Mouse (Mus musculus): Measurements from ENCODE around the gene Spink4. TPM values are rescaled to one million over a fixed set of nuclear protein-coding genes. Genes with fewer than 3 reads are reported as not detected.
"Not testable (repeated sequence)": the region's sequence is repeated elsewhere in the genome, so short reads cannot be mapped to it uniquely, and the experiment has no call there.

Gene Spink4
- polyA plus RNA-seq, 1 experiment from 2014 or later: not detected

DNA sequence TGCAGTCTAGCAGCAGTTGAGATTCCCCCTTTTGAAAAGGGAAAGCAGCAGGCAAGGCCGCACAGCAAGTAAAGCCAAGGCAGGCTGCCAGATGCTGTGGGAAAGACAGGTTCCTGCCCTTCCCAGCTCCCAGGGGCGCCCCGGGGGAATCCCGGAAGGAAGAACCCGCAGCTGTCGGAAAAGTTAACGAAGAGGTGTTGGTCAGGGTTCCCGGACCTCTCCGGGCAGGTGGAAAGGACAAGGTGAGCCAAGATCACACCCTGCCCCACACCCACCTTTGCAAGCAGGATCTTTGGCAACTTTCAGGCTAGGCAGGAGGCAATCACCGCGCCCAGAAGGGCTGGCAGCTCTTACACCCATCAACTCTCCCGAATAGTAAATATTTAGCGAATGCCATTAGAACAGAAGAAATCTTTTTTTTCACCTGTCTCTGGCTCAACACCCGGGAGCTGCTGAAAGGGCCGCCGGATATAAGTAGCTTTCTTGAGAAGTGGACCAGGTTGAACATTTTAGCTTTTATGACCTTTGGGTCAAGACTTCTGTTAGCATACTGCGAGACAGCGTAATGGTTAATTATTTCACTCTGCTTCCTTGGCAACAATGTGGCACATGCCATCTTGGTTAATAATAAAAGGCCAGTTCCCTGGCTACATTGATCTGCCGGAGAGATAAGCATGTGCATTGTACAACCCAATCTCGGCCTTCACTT lies 11.4 kb upstream of the Spink4 start:
- H3K27me3 ChIP-seq: no peaks in the 10 kb centered on the region
- no peak overlapping the region for H3K27ac ChIP-seq
- WGBS: 46% methylated on average over 20 of the region's 20 CpGs
- H3K4me2 ChIP-seq (replicated peaks): no peak overlapping the region
- no peaks in the 10 kb centered on the region for H3K36me3 ChIP-seq
- no peak for ATAC-seq (ENCODE audit: insufficient number of reproducible peaks, insufficient read depth, low FRiP score, low TSS enrichment)
- H3K9me3 ChIP-seq: no peaks in the 10 kb centered on the region
- H3K4me1 ChIP-seq: no peaks in the 10 kb centered on the region
- no peak overlapping the region for H3K9ac ChIP-seq
- H3K4me3 ChIP-seq: no peak overlapping the region

DNA sequence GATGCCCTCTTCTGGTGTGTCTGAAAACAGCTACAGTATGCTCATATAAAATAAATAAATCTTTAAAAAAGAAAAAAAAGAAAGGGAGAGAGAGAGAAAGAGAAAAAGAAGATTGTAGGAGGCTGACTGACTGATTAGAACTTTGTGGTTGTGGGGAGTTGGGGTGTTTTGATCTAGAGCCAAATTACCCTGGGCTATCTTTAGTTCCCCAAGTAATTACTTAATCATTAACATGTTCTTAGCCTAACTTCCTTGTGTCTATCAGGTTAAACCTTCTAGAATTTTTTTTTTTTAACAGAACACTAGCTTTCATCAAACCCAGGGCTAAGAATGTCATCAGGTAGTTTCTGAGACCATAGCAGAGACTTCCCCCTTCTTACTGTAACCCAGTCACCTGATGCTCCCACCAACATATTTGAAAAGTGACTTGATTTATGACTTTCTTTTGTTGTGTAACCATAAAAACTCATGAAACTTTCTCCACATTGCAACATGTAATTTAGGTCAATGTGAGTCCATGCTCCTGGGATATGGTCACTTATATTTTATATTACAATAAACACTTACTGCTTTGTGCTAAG lies 5.5 kb upstream of the Spink4 start:
- Histone ChIP-seq H3K9ac (no peak overlapping the region), H3K4me3 (no peak overlapping the region), H3K9me3 (no peaks in the 10 kb centered on the region), H3K4me1 (no peaks in the 10 kb centered on the region), H3K27ac (no peak overlapping the region), H3K36me3 (no peaks in the 10 kb centered on the region), H3K27me3 (no peaks in the 10 kb centered on the region), H3K4me2 (replicated peaks) (no peak overlapping the region)
- ATAC-seq (ENCODE audit: insufficient number of reproducible peaks, insufficient read depth, low FRiP score, low TSS enrichment): no peak

DNA sequence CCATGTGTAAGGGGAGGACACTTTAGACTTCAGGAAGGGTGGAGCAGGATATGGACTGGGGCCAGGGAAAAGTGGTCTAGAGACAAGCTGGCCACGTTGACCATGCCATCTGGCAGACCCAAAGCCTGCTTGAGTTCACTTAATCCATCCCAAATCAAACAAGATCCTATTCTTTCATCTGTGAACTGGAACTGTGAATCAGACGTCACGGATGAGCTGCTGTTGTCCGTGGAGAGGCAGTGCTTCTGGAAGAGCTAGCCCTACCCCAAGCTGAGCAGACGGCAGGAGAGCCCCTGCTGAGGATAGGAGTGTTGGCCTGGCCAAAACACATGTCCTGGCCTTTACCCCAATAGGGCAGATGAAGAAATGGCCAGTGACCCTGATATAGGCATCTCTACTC lies 3.9 kb upstream of the Spink4 start:
- H3K36me3 ChIP-seq: no peaks in the 10 kb centered on the region
- H3K9me3 ChIP-seq: no peaks in the 10 kb centered on the region
- H3K9ac ChIP-seq: no peak overlapping the region
- H3K27me3 ChIP-seq: no peaks in the 10 kb centered on the region
- H3K4me2 ChIP-seq (replicated peaks): no peak overlapping the region
- no peak overlapping the region for H3K4me3 ChIP-seq
- no peaks in the 10 kb centered on the region for H3K4me1 ChIP-seq
- ATAC-seq (ENCODE audit: insufficient number of reproducible peaks, insufficient read depth, low FRiP score, low TSS enrichment): no peak
- WGBS: 82% methylated on average over 5 of the region's 5 CpGs
- no peak overlapping the region for H3K27ac ChIP-seq

DNA sequence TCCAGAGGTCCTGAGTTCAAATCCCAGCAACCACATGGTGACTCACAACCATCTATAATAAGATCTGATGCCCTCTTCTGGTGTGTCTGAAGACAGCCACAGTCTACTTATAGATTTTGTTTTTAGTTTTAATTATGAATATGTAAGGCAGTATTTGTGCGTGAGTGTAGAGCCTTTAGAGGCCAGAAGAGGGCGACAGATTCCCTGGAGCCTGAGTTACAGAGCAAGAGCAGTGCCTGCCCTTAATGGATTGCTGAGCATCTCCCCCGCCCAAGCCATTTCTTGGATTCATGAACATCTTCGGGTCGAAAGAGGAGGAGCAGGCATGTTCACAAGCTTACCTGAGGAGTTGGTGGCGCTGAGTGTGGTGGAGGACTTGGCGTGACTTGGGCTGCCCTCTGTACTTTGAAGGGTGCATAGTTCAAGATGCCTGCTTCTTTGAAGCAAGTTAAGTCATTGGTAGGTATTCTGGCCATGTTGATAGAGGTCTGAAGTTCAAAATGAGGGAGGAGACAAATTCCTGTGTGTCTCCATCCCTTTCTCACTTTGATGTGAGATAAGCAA lies 3.2 kb upstream of the Spink4 start:
- H3K9ac ChIP-seq: no peak overlapping the region
- no peak for ATAC-seq (ENCODE audit: insufficient number of reproducible peaks, insufficient read depth, low FRiP score, low TSS enrichment)
- H3K4me1 ChIP-seq: no peaks in the 10 kb centered on the region
- H3K4me3 ChIP-seq: no peak overlapping the region
- no peak overlapping the region for H3K27ac ChIP-seq
- no peaks in the 10 kb centered on the region for H3K36me3 ChIP-seq
- H3K4me2 ChIP-seq (replicated peaks): no peak overlapping the region
- 92% methylated on average over 7 of the region's 7 CpGs for WGBS
- no peaks in the 10 kb centered on the region for H3K27me3 ChIP-seq
- no peaks in the 10 kb centered on the region for H3K9me3 ChIP-seq

DNA sequence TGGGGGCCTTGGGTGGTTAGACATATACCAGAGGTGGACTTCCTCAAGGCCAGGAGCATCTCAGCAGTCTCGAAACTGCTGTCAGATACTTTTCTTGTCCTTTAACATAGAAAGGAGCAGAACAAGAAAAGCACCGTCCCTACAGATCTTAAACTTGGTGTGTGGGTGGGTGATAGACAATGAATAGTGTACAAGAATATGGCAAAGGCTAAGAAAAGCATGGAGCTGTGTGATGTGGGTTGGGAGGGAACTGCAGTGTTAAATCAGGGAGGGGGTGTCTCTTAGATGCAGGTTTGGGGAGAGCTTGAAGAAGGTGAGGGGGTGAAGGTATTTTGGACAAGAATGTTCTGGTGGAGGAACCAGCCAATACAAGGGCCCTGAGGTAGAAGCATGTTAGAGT lies 724 bp downstream of the Spink4 start:
- no peak overlapping the region for H3K4me2 ChIP-seq (replicated peaks)
- H3K9ac ChIP-seq: no peak overlapping the region
- no peaks in the 10 kb centered on the region for H3K36me3 ChIP-seq
- H3K4me1 ChIP-seq: no peaks in the 10 kb centered on the region
- no peak overlapping the region for H3K27ac ChIP-seq
- H3K27me3 ChIP-seq: no peaks in the 10 kb centered on the region
- WGBS: 80% methylated on average over 2 of the region's 2 CpGs
- no peak overlapping the region for H3K4me3 ChIP-seq
- no peaks in the 10 kb centered on the region for H3K9me3 ChIP-seq
- no peak for ATAC-seq (ENCODE audit: insufficient number of reproducible peaks, insufficient read depth, low FRiP score, low TSS enrichment)

DNA sequence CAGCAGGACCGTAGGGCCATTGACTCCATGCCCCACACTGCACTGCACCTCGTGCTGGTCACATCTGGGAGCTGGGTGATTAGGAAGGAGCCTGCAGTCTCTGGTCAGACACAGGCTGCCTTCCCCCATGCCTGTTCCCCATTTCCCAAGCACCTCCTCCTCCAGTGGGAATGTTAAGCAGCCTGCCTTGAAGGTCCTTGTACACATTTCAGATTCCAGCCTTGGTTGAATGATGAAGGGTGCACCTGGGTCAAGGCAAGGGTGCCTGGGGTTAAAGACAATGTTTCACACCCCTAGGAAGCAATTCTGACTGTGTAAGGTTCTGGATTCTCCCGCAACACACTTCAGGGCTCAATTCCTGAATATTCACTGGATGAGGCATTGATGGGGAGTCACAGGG lies 1.4 kb downstream of the Spink4 start:
- Histone ChIP-seq H3K27me3 (no peaks in the 10 kb centered on the region), H3K4me3 (no peak overlapping the region), H3K36me3 (no peaks in the 10 kb centered on the region), H3K9ac (no peak overlapping the region), H3K9me3 (no peaks in the 10 kb centered on the region), H3K4me2 (replicated peaks) (no peak overlapping the region), H3K27ac (no peak overlapping the region), H3K4me1 (no peaks in the 10 kb centered on the region)
- WGBS: 59% methylated on average over 3 of the region's 3 CpGs
- ATAC-seq (ENCODE audit: insufficient number of reproducible peaks, insufficient read depth, low FRiP score, low TSS enrichment): no peak

DNA sequence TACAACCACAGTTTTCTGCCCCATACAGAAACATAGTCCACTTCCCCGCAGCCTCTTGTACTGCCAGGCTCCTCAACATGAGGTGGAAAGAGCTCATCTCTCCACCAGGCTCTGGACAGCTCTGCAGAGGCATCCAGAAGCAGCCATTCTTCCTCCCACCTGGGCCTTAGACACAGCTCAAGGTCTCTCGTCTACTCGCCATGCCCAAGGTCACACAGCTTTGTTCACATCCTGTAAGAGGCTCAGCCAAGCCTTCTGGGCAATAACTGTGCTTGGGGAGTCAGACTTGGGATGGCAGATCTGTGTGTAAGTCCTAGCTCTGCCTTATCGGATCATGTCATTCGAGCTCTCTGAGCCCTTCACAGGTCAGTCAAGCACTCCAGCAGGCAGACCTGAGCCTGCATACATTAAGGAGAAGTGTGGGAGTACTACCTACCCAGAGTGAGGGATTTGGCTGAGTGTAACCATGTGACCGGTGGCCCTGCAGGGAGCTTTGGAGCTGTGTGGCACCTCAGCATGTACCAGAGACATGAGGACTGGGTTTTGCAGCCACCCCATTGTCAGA lies 3.3 kb downstream of the Spink4 start:
- no peaks in the 10 kb centered on the region for H3K9me3 ChIP-seq
- no peak for ATAC-seq (ENCODE audit: insufficient number of reproducible peaks, insufficient read depth, low FRiP score, low TSS enrichment)
- no peaks in the 10 kb centered on the region for H3K4me1 ChIP-seq
- no peak overlapping the region for H3K9ac ChIP-seq
- H3K27me3 ChIP-seq: no peaks in the 10 kb centered on the region
- H3K36me3 ChIP-seq: no peaks in the 10 kb centered on the region
- H3K4me2 ChIP-seq (replicated peaks): no peak overlapping the region
- H3K27ac ChIP-seq: no peak overlapping the region
- H3K4me3 ChIP-seq: no peak overlapping the region
- WGBS: 71% methylated on average over 6 of the region's 6 CpGs

DNA sequence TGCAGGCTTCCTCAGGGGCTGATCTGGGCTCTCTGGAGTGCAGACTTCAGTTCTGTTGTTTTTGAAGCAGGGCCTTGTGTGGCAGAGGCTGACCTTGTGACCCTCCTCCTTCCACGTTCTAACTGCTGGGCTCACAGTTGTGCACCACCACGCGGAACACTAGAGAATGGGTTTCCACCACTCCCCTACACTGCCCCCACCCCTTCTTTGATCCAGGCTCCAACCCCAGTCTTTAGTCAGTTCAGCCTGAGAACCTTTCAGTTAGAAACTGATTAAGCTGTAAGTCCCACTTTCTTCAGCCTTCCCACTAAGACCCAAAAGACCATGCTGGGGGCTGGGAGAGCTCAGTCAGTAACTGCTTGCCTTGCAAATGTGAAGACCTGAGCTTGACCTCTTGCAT lies 5.7 kb downstream of the Spink4 start:
- 35% methylated on average over 3 of the region's 3 CpGs for WGBS
- Histone ChIP-seq H3K9ac (no peak overlapping the region), H3K27me3 (no peaks in the 10 kb centered on the region), H3K4me1 (no peaks in the 10 kb centered on the region), H3K27ac (no peak overlapping the region), H3K36me3 (no peaks in the 10 kb centered on the region), H3K4me3 (no peak overlapping the region), H3K9me3 (no peaks in the 10 kb centered on the region), H3K4me2 (replicated peaks) (no peak overlapping the region)
- ATAC-seq (ENCODE audit: insufficient number of reproducible peaks, insufficient read depth, low FRiP score, low TSS enrichment): no peak

DNA sequence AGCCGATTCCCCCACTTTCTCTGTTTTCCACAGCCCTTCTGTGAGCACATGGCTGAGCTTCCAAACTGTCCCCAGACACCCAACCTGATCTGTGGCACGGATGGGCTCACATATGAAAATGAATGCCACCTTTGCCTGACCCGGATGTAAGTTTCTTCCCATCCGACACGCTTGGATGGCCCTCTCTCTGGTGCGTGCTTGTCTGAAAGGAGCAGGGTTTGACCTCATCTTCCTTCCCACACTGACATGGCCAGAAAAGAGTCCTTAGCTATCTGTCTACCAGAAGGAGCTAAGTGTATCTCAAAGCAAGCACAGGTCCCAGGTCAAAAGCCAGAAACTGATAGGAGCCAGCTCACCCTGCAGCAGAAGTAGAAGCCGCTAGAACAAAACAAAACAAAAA lies 9.2 kb downstream of the Spink4 start:
- whole genome bisulfite sequencing: 81% methylated on average over 7 of the region's 7 CpGs
- peaks cover 21% of the 10 kb centered on the region for H3K36me3 ChIP-seq
- H3K27ac ChIP-seq: no peak overlapping the region
- no peaks in the 10 kb centered on the region for H3K4me1 ChIP-seq
- H3K9ac ChIP-seq: no peak overlapping the region
- H3K4me3 ChIP-seq: no peak overlapping the region
- no peaks in the 10 kb centered on the region for H3K9me3 ChIP-seq
- no peak for ATAC-seq (ENCODE audit: insufficient number of reproducible peaks, insufficient read depth, low FRiP score, low TSS enrichment)
- H3K27me3 ChIP-seq: no peaks in the 10 kb centered on the region
- H3K4me2 ChIP-seq (replicated peaks): no peak overlapping the region

DNA sequence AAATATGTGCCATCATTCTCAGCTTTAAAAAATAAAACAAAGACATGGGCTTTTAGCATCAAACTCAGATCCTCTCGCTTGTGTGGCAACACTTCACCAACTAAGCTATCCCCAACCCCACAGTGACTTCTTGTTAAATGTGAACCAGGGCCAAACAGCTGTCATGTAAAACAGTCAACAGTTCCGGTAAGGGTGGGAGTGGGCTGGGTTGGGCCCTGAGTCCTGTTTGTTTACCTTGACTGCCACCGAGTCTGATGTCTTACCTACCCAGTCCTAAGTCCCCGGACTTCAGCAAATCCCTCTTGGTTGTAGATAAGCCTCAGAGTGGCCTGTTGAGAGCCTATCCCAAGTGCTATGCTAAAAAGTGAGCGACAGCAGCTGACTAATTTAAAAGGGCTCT lies 13.8 kb downstream of the Spink4 start:
- no peak for ATAC-seq (ENCODE audit: insufficient number of reproducible peaks, insufficient read depth, low FRiP score, low TSS enrichment)
- Histone ChIP-seq H3K4me2 (replicated peaks) (no peak overlapping the region), H3K9me3 (no peaks in the 10 kb centered on the region), H3K4me1 (no peaks in the 10 kb centered on the region), H3K27me3 (no peaks in the 10 kb centered on the region), H3K9ac (no peak overlapping the region), H3K36me3 (peaks cover 64% of the 10 kb centered on the region), H3K4me3 (no peak overlapping the region), H3K27ac (no peak overlapping the region)
- 86% methylated on average over 5 of the region's 5 CpGs for WGBS

DNA sequence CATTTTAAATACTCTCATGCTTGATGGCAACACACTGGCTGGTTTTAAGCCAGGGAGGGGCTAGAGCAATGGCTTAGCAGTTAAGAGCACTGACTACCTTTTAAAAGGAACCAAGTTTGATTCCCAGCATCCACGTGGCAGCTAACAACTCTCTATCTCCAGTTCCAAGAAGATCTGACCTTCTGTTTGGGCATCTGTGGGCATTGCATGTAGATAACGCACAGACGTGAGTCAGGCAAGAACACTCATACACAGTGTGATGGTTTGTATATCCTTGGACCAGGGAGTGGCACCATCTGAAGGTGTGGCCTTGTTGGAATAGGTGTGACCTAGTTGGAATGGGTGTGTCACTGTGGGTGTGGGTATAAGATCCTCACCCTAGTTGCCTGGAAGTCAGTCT lies 14.5 kb downstream of the Spink4 start:
- H3K27ac ChIP-seq; H3K9ac ChIP-seq; H3K9me3 ChIP-seq; H3K27me3 ChIP-seq; ATAC-seq (ENCODE audit: insufficient number of reproducible peaks, insufficient read depth, low FRiP score, low TSS enrichment); H3K4me2 ChIP-seq (replicated peaks); H3K4me1 ChIP-seq; H3K4me3 ChIP-seq: not testable (repeated sequence)
- H3K36me3 ChIP-seq: peaks cover 71% of the 10 kb centered on the region
- WGBS: 87% methylated on average over 3 of the region's 3 CpGs

DNA sequence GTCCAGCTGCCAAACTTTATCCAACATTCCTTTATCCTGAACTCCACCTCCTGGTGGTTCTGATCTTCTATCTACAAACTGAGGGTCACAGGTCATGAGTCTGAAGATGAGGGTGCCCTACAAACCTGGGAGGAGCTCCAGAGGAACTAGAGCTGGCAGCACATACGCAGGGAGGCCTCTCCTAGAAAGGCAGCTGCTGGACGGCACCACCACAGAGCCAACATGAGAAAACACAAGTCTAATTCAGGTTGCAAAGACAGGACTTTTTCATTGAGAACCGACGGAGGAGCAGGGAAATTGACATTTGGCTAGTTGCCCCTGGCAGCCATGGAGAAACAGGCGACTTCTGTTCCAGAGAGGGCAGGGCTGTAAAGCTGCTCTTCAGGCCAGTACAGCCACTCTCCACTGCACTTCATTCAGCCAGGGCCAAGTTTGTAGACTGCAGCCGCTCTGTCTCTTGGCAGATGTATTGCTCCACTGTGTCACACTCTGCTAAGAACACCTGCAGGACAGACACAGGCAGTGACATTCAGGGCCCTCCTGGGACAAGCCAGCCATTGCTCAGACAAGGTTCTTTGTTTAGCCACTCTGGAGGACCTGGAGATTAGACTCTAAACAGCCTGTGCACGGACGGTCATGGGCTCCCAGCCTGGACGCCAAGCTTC lies 16.5 kb downstream of the Spink4 start:
- no peak overlapping the region for H3K27ac ChIP-seq
- no peak overlapping the region for H3K4me2 ChIP-seq (replicated peaks)
- no peak overlapping the region for H3K4me3 ChIP-seq
- WGBS: 89% methylated on average over 9 of the region's 9 CpGs
- no peaks in the 10 kb centered on the region for H3K27me3 ChIP-seq
- peaks cover 6% of the 10 kb centered on the region; the same call in 1 of the 2 replicates for H3K9me3 ChIP-seq
- no peak for ATAC-seq (ENCODE audit: insufficient number of reproducible peaks, insufficient read depth, low FRiP score, low TSS enrichment)
- no peak overlapping the region for H3K9ac ChIP-seq
- H3K4me1 ChIP-seq: no peaks in the 10 kb centered on the region
- peaks cover 90% of the 10 kb centered on the region for H3K36me3 ChIP-seq

All from embryonic facial prominence, embryonic 12.5 days (tissue).